Mouse (Mus musculus) stomach, postnatal 0 days (tissue): Measurements from ENCODE around the gene Slc35c2. TPM values are rescaled to one million over a fixed set of nuclear protein-coding genes. Genes with fewer than 3 reads are reported as not detected.

Source experiments
- ATAC-seq: fragments of 200-750 bp; cut with Nextera tagmentation; 2 replicates; pipeline ENCODE4 v1.8.0; 2017; ENCODE audit not compliant: low FRiP score, low TSS enrichment
- DNase-seq: peaks from one replicate; pipeline ENCODE4 v3.0.0-alpha.2; 2016; ENCODE audit warnings: low spot score
- H3K27ac ChIP-seq: fragments of 300-500 bp; sonication (generic); replicated peaks from 2 replicates; pipeline ENCODE4 v1.5.1; 2014; ENCODE audit warnings: mild to moderate bottlenecking, control low read depth
- H3K27me3 ChIP-seq: fragments of 300-500 bp; sonication (generic); 2 replicates; pipeline ENCODE4 v1.6.1; 2014; ENCODE audit warnings: low read length; ENCODE audit not compliant: control insufficient read depth, insufficient read depth
- H3K36me3 ChIP-seq: fragments of 300-500 bp; sonication (generic); 2 replicates; pipeline ENCODE4 v1.6.1; 2014; ENCODE audit warnings: low read length, mixed read lengths; ENCODE audit not compliant: control insufficient read depth, insufficient read depth
- H3K4me1 ChIP-seq: fragments of 300-500 bp; sonication (generic); replicated peaks from 2 replicates; pipeline ENCODE4 v1.6.1; 2014; ENCODE audit warnings: antibody characterized with exemption; ENCODE audit not compliant: control insufficient read depth, insufficient read depth
- H3K4me2 ChIP-seq: fragments of 300-500 bp; sonication (generic); replicated peaks from 2 replicates; pipeline ENCODE4 v1.6.1; 2014; ENCODE audit warnings: low read depth, mild to moderate bottlenecking, control low read depth, moderate library complexity
- H3K4me3 ChIP-seq: fragments of 300-500 bp; sonication (generic); 2 replicates; pipeline ENCODE4 v1.5.1; 2014; ENCODE audit warnings: low read depth, low read length, control low read depth
- H3K9ac ChIP-seq: fragments of 300-500 bp; sonication (generic); 2 replicates; pipeline ENCODE4 v1.6.1; 2014; ENCODE audit warnings: mild to moderate bottlenecking, low read length, control low read depth, mixed read lengths
- H3K9me3 ChIP-seq: fragments of 300-500 bp; sonication (generic); 2 replicates; pipeline ENCODE4 v1.6.1; 2016; ENCODE audit warnings: low read length; ENCODE audit not compliant: control insufficient read depth
- CTCF ChIP-seq: IDR thresholded peaks from 2 replicates; pipeline ENCODE4 v1.5.1; 2016; ENCODE audit warnings: antibody characterized with exemption, low read depth, mild to moderate bottlenecking, moderate library complexity
- EP300 ChIP-seq: optimal IDR thresholded peaks from 2 replicates; pipeline ENCODE3; 2016; ENCODE audit warnings: antibody characterized with exemption
- WGBS: fragments of 180-500 bp; shearing (Covaris S2); extraction: QIAGEN DNeasy Blood & Tissue Kit; methylation state at CpG from one replicate; pipeline ENCODE4 v1.1.7; 2014; 5-methylcytosine and 5-hydroxymethylcytosine counted together
- polyA plus RNA-seq: library from polyadenylated mRNA; unstranded; fragments of >200 nt; fragmentation: Nextera tagmentation; extraction: Ambion mirVana; gene quantifications from 2 replicates; pipeline ENCODE4 v1.2.1, GENCODE M21; 2015

The Slc35c2 gene
- polyA plus RNA-seq, 1 experiment from 2014 or later: 38.5 TPM

GRCm38 (mm10) chr2:165285621-165286020 lies 2.0 kb downstream of the Slc35c2 start:
- ATAC-seq (no peak), DNase-seq (no peak)
- Histone ChIP-seq H3K4me2 (no peak overlapping the region; the same call in 1 of the 2 replicates), H3K4me1 (peaks cover 4% of the 10 kb centered on the region; the same call in 1 of the 2 replicates), H3K9me3 (no peaks in the 10 kb centered on the region), H3K4me3 (no peak overlapping the region), H3K27ac (no peak overlapping the region), H3K36me3 (peaks cover 16% of the 10 kb centered on the region), H3K9ac (no peak overlapping the region), H3K27me3 (no peaks in the 10 kb centered on the region)
- 86% methylated on average over 8 of the region's 8 CpGs for WGBS
- TF ChIP-seq CTCF: no peak
- TF ChIP-seq EP300: no peak

GRCm38 (mm10) chr2:165285034-165285433 lies 2.6 kb downstream of the Slc35c2 start:
- H3K9me3 ChIP-seq: no peaks in the 10 kb centered on the region
- DNase-seq: no peak
- H3K9ac ChIP-seq: no peak overlapping the region
- no peak for ATAC-seq
- H3K4me2 ChIP-seq: no peak overlapping the region
- no peaks in the 10 kb centered on the region for H3K27me3 ChIP-seq
- no peak for TF ChIP-seq EP300
- TF ChIP-seq CTCF: no peak
- H3K27ac ChIP-seq: no peak overlapping the region
- H3K4me3 ChIP-seq: no peak overlapping the region
- H3K36me3 ChIP-seq: peaks cover 14% of the 10 kb centered on the region
- H3K4me1 ChIP-seq: peaks cover 4% of the 10 kb centered on the region; the same call in 1 of the 2 replicates
- WGBS: 65% methylated on average over 3 of the region's 3 CpGs

- Histone ChIP-seq H3K9me3 (no peaks in the 10 kb centered on the region), H3K4me3 (no peak overlapping the region), H3K36me3 (peaks cover 9% of the 10 kb centered on the region; the same call in 1 of the 2 replicates), H3K27me3 (no peaks in the 10 kb centered on the region), H3K4me1 (peaks cover 4% of the 10 kb centered on the region; the same call in 1 of the 2 replicates), H3K9ac (no peak overlapping the region), H3K4me2 (no peak overlapping the region), H3K27ac (no peak overlapping the region)
- ATAC-seq: no peak
- TF ChIP-seq CTCF (no peak), EP300 (no peak)
- WGBS: 82% methylated on average over 7 of the region's 7 CpGs
- no peak for DNase-seq
These were observed 3.3 kb downstream of the Slc35c2 start for GRCm38 (mm10) chr2:165284377-165284776.

GRCm38 (mm10) chr2:165283644-165284043 lies 4.0 kb downstream of the Slc35c2 start:
- Histone ChIP-seq H3K9me3 (no peaks in the 10 kb centered on the region), H3K9ac (no peak overlapping the region), H3K27ac (no peak overlapping the region), H3K4me1 (peaks cover 4% of the 10 kb centered on the region; the same call in 1 of the 2 replicates), H3K4me2 (no peak overlapping the region), H3K27me3 (no peaks in the 10 kb centered on the region), H3K4me3 (no peak overlapping the region), H3K36me3 (peaks cover 9% of the 10 kb centered on the region; the same call in 1 of the 2 replicates)
- TF ChIP-seq CTCF (no peak), EP300 (no peak)
- 89% methylated on average over 3 of the region's 3 CpGs for WGBS
- DNase-seq (no peak), ATAC-seq (no peak)

- Histone ChIP-seq H3K4me2 (no peak overlapping the region), H3K27ac (no peak overlapping the region), H3K4me3 (no peak overlapping the region), H3K27me3 (no peaks in the 10 kb centered on the region), H3K9ac (no peak overlapping the region), H3K36me3 (peaks cover 13% of the 10 kb centered on the region), H3K9me3 (no peaks in the 10 kb centered on the region), H3K4me1 (0 out of 2 replicates have a peak, but pooled peaks cover 2% of the 10 kb centered on the region)
- ATAC-seq: peak; percentile 31; the same call in 1 of the 2 replicates
- TF ChIP-seq CTCF: peak; percentile 24; the same call in 1 of the 2 replicates
- TF ChIP-seq EP300: no peak
- 29% methylated on average over 4 of the region's 6 CpGs for WGBS
- peak; percentile 49 for DNase-seq
These were observed 5.8 kb downstream of the Slc35c2 start for GRCm38 (mm10) chr2:165281779-165282311.

- 66% methylated on average over 10 of the region's 10 CpGs for WGBS
These were observed 8.3 kb downstream of the Slc35c2 start for GRCm38 (mm10) chr2:165279351-165279750.

More at GRCm38 (mm10) chr2:165279351-165279750, 8.3 kb downstream of the Slc35c2 start:
- no peak overlapping the region for H3K9ac ChIP-seq
- ATAC-seq (no peak), DNase-seq (no peak)
- H3K9me3 ChIP-seq: no peaks in the 10 kb centered on the region
- H3K4me2 ChIP-seq: no peak overlapping the region
- H3K27me3 ChIP-seq: no peaks in the 10 kb centered on the region
- TF ChIP-seq EP300: no peak
- no peaks in the 10 kb centered on the region for H3K4me1 ChIP-seq
- H3K36me3 ChIP-seq: peaks cover 15% of the 10 kb centered on the region
- H3K4me3 ChIP-seq: no peak overlapping the region
- H3K27ac ChIP-seq: no peak overlapping the region
